Mouse (Mus musculus): ENCODE measurements around the gene Srpr.

The Srpr gene

DNA sequence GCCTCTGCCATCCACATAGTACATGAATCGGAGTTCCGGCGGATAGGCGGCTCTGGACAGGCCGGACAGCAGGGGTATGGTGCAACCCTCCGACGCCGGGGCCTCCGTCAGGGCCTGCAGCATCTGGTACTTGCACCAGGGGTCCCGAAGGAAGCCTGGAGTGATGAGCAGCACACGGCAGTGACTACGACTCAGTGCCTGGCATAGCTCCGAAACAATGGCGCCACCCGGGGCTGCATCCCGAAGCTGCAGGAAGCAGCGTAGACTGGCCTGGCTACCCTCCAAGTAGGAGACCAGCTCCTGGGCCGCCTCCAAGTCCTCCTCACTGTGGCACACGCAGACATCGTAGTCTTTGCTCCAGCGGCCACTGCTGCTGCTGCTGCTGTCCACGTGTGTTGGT is 11.3 kb upstream of the Srpr start:
- DNase-seq (ENCODE audit: low spot score): no peak

DNA sequence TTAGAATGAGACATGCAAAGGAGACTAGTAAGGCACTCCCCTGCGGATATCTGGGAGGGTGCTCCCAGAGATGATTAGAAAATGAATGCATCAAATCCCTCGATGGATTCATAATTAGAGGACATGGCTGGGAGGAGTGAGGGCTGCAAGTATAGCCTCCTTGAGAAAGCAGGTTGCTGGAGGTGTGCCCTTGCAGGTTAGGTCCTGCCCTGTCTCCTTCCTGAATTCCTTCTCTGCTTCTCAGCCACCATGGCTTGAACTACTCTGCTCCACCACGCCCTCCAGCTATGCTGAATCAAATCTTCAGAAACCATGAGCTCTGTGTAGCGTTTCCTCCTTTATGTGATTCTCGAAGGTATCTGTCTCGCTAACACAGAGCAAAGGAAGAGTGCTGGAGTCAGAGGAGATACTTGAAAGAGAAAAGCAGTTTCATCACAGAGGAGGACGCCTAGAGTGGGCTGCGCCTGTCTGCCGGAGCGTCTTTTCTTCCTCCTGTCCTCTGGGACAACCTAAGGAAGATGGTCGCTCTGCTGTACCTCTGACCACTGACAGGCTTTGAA is 6.9 kb upstream of the Srpr start:
- DNase-seq (ENCODE audit: low spot score): no peak

DNA sequence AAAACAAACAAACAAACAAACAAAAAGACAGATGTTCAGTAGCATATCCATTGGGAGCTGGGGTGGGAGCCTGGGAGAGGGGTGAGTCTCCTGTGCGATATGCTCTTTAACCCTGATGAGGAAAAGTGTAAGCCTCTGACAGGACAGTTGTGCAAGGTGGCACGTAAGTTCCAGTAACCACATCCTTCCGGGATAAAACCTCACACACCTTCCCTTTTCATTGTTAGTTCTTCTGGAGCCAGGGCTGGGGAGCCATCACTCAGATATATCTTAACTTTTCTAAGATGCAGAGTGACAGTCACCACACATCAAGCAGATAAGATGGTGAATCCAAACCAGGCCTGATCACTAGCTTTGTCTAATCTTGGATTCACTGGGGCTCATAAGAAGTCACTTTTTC is 5.9 kb upstream of the Srpr start:
- DNase-seq (ENCODE audit: low spot score): no peak

DNA sequence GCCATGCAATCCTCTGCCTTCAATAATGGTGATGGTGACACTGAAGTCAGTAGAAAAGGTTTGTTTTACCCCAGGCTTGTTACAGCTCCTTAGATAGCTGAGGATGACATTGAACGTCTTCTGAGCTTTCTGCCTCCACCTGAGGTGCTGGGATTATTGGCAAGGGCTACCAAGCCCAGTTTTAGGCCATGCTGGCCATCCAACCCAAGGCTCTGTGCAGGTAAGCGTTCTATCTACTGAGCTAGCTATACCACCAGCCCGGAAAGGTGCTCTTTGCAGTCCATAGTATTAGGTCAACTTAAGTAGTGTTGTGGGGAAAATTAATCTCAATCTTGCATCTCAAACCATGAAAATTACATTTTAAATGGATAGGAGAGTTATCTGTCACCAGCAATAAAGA is 2.4 kb upstream of the Srpr start:
- DNase-seq (ENCODE audit: low spot score): no peak

DNA sequence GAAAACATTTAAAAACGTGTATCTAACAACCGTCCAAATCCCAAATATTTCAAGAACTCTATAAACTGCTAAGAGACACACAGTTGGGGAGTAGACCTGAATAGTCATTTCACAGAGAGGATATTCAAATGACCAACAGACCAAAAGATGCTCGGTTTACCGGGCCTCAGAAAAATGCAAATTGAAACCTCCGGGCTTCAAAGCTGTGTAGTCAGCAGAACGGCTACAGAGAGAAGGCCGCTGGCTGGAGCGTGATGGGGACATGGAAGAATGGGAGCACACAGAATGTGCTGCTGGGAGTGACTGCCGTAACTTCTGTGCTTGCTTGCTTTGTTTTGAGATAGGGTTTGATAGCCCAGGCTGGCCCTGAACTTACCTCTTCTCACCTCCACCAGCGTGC is 1.6 kb upstream of the Srpr start:
- DNase-seq (ENCODE audit: low spot score): no peak

DNA sequence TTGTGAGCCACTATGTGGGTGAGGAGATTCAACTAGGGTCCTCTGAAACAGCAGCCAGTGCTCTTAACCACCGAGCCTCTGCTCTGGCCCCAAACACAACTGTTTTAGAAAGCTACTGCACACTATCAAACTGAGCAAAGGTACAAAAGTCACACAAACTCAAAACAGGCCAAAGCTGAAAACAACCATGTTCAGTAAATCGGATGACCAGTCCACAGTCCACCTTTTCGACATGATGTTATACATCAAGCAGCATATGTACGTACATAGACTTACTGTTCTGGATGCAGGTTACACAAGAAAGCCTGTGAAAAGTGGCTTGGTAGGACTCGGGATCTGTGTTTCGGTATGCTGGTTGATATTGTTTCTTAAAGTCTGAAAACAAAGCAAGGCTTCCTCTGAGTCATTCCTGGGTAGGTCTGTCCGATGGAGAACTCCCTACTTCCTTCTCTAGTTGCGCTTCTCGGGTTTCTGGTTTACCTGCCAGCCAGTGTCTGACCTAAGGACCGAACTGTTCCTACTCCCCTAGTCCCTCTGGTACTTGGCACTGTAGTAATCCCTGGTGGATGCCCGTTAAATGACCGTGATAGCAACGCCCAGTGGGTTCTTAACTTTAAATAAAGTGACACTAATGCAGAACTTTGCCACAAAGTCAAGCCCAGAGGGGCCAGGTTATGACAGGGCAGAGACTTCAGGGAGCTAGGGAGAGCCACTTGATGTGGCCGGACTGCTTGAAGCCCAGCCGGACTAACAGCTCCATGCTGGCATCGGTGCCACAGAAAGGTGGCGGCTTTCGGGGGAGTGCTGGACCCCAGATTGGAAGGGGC is 817 bp upstream of the Srpr start:
- peak; percentile 19 for DNase-seq (ENCODE audit: low spot score)

DNA sequence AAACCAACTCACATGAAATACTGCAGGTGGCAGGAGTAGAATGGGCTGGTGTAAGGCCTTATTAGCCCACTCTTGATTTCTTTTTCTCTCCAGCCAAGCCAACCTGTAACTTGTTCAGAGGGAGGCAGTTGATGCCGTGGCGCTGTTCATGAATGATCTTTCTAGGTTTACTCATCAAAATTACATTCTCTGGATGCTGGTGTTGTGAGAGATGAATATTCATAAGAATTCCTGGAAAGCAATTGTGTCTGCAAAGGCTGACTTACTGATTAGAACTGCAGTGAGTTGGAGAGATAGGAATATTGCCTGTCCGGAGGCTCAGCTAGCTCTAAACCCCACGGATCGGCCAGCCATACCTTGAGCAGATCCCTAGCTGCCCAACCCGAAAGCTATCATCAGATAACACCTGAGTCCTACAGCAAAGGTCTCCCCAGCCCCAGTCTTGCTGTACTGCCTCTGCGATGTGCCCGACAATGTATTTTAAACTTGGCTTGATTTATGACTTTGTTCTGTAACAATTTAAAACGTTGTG is 620 bp downstream of the Srpr start:
- DNase-seq (ENCODE audit: low spot score): no peak

DNA sequence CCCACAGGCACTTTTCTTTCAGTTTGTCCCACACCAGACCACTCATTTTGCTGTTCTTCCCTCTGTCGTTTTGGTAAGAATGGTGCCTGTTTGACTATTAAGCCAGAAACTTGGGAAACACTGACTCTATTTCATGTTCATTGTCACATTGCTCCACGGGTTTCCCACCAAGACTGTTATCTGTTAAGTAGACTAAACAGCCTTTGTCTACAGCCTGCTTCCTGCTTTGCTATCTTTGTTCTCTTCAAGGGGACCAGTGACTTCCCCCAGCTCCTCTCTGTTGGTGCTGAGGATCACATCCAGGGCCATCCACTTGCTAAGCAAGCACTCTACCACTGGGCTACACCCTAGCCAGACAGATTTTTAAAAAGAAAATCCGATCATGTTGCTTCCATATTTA is 3.6 kb downstream of the Srpr start:
- DNase-seq (ENCODE audit: low spot score): no peak

DNA sequence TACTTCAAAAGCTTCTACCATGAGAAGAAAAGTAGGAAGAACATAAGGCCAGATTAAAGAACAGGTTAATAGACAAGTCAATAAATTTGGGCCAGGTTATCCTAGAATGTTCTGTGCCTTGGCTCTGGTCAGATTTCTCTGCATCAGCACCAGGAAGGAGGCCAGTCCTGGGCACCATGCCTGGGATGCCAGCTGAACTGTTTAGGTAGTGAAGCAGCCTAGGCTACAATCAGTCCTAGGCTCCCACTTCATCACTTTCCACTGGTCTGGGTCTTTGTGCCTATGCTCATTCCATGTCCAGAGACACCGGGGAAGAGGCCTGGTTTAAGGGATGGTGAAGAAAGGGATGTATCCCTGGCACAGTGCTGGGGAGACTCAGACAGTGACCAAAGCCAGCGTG is 4.4 kb downstream of the Srpr start:
- DNase-seq (ENCODE audit: low spot score): no peak

DNA sequence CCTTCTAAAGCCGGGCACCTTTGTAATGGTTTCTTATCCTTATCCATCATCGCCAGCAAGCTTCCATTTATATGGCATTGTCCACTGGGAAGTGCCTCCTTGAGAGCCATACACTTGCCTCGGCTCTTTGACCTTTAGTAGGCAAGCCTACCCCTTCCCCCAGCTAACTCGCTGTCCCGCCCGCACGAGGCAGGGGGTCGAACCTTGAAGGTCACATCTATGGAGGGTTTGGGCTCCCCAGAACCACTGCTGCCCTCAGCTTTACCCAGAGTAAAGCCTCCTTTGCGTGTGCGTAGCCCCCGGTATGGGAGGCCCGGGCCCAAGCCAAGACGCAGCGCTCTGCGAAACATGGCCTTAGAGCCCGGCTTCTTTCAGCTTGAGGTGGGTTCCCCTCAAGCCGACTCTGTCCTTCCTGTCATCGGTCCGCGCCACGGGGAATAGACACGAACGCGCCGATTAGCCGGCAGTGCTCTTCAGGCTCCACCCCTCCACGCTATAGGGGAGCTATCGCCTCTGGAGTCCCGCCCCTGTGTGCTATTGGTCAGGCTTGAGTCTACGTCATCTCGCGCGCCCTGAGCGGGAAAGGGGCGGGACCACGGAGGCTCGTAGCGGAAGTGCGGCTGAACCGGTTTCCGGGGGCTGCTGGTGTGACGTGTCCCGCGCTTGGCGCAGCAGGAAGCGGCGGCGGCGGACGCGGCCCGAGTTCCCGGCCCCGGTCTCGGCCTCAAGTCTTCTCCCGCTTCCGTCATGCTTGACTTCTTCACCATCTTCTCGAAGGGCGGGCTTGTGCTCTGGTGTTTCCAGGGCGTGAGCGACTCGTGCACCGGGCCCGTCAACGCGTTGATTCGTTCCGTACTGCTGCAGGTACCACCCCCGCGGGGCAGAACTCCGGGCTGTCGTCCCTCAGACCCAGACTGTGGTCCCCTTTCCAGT is 10.8 kb downstream of the Srpr start, which contains the start of gene Foxred1:
TSS of gene Foxred1 (minus strand) at position 514 of the 933 bp plus-strand sequence.
- peak; percentile 99 for DNase-seq (ENCODE audit: low spot score)

DNA sequence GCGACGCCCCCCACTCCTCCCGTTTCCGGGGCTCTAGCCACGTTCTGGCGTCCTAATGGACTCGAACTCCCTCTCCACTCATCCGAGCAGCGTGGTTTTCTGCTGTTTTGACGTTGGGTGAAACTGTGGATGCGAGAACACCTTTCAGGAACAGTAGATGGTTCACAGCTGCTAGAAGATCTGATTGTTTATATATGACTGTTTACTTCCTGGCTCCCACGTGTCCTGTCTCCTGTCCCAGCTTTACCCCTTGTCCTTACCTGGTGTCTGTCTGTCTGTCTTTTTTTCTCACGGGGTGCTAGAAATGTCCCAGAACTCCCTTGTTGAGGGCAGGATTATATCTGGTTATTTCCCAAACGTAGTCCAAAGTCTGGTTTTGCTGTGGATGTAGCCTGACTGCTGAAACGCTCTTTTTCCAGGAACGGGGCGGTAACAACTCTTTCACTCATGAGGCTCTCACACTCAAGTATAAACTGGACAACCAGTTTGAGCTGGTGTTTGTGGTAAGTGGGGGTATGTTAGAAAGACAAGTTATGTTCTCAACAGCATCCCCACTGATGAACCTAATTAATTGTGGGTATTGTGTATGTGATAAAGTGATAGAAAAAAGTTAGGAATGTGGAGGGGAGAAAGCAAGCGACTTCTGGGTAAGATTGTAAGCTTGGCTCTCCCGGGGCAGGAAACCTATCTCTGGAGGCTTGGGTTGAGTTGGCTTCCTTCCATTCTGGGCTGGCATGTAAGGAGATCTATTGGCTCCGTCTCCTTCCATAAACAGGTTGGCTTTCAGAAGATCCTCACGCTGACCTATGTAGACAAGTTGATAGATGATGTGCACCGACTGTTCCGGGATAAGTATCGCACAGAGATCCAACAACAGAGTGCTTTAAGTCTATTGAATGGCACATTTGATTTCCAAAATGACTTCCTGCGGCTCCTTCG is 11.9 kb downstream of the Srpr start:
- peak; percentile 56 for DNase-seq (ENCODE audit: low spot score)

DNA sequence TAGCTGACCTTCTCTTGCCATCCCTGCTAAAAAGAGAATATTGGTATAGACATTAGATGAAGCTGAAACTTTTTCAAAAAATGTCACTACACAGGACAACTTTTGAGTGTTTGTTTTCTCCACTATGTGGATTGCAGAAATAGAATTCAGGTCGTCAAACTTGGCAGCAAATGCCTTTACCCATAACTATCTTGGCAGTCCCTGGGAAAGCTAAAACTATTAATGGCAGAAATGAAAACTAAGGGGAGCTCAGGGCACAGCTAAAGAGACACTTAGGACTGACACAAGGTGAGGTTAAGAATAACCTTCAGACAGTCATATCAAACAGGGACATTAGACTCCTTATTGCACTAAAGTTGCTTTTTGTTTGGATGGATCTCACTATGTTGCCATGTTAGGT is 18.0 kb downstream of the Srpr start:
- DNase-seq (ENCODE audit: low spot score): no peak

DNA sequence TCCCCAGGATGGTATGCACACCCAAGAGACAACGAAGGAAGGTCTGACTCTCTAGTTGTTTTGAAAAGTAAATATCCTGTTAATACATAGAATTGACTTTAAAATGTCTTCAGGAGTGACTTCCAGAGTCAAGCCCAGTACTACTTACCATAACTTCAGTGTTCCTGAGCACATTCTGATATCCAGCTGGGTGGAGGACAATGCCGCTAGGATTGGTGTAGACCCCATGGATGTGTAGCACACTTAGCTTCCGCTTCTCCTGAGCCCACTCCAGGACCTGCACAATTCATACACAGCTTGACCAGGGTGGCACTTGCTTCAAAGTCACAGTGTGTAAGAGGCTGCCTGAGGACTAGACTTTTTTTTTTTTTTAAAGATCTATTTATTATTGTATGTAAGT is 23.5 kb downstream of the Srpr start:
- no peak for DNase-seq (ENCODE audit: low spot score)

DNA sequence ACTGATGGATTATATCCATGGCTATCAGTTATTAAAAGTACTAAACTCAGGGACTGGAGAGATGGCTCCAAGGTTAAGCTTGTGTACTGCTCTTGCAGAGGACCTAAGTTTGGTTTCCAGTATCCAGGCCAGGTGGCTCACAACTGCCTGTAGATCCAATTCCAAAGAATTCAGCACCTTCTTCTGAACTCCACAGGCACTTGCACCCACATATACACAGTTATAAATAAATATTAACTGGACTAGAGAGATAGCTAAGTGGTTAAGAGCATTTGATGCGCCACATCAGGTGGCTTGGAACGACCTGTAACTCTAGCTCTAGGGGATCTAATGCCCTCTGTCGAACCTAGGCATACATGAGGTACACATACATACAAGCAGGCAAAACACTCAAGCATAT is 28.7 kb downstream of the Srpr start:
- no peak for DNase-seq (ENCODE audit: low spot score)

DNA sequence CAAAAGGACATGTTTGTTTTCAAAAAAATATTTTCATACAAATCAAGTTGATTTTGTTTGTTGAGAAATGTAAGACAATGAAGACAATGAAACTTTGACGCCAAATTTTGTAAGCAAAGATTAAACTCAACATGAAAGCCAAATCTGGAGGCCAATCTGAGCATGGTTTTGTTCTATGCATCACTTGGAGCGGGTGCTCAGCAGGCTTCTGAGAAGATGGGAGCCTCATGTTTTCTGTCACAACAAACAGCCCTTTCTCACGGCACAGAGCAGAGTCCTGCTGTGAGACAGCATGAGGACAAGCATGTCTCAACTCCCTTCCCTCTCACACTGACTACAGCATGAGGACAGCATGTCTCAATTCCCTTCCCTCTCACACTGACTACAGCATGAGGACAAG is 36.0 kb downstream of the Srpr start:
- DNase-seq (ENCODE audit: low spot score): no peak

DNA sequence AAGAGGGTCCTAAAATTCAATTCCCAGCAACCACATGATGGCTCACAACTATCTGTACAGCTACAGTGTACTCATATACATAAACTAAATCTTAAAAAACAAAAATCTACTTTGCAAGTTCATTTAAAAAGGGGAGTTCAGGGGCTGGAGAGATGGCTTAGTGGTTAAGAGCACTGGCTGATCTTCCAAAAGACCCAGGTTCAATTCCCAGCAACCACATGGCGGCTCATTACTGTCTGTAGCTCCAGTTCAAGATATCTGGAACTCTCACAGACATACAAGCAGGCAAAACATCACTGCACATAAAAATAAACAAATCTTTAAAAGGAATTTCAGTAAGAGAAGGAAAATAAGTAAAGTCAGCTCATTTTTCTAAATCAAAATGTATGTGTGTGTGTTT is 38.4 kb downstream of the Srpr start:
- DNase-seq (ENCODE audit: low spot score): no peak

DNA sequence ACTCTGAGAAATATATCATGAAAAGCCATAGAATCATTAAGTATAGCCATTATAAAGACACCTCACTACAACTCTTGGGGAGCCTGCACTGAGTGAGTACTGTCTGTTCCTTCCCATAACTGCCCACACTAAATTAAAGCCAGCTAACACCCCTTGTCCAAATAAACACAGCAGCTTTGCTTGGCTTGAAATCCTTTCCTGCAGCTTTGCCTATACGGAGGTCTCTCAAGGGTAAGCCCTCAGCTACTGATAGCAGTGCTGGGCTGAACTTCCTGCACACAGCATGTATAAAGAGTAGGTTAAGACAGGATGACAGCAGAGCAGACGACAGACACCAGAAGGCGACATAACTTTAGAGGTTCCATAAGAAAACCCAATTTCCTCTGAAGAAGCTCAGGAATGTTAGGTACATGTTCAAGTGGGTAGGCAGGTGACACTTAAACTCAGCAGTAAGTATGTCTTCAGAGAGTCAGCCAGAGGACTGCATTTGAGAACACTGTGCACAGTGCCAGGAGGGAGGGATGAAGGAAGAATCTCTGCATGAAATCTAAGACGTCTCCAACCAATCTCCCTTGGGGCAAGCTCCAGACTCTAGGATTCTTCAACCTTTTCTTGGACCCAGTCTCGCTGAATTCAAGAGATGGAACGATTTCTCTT is 39.1 kb downstream of the Srpr start:
- no peak for DNase-seq (ENCODE audit: low spot score)

DNA sequence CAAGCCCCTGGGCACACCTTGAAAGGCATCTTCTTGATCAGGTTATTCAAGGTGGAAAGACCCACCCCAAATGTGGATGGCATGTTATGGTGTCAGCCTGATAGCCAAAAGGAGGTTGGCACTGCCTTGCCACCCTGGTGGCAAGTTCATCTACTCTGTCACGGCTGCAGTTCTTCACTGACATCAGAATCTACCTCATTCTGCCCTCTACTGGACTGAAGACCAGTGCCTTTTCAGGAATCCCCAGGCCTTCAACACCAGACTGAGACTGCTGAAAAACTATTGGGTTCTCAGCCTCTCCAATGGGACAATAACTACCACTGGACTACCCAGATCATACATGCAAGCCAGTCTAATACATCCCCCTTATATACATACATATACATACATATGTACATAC is 39.8 kb downstream of the Srpr start:
- no peak for DNase-seq (ENCODE audit: low spot score)

DNA sequence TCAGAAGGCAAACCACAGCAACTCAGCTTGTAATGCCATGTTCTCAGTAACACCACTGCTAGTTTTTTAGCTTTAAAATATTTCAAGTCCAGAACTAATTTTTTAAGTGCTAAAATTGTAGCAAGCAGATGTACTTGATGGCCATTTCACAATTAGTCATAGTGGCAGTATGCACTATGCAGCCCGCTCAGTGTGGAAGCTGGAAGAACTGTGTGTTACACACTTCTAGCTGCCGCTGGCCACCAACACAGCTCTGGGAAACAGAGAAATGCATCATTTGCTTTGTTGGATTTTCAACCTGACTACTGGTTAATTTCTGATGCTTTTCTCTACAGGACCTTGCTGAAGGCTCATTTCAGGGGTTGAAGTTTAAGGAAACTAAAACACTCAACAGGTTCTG is 47.4 kb downstream of the Srpr start:
- no peak for DNase-seq (ENCODE audit: low spot score)

DNA sequence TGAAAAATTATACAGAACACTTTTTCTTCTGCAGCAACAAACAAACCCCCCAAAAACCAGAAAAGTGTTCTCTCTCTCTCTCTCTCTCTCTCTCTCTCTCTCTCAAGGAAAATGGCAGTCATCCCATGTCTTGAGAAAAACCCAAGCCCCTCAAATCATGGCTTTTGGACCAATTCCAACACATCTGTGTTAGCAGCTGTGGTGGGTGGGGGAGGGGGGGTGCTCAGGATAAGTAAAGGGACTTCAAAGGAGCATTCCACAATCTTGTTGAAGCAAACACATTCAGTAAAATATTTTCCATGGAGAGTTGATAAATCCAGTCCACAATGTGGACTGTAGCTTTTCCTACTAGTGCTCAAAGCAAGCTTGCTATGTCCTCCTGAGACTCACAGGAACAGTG is 49.5 kb downstream of the Srpr start:
- DNase-seq (ENCODE audit: low spot score): no peak

DNA sequence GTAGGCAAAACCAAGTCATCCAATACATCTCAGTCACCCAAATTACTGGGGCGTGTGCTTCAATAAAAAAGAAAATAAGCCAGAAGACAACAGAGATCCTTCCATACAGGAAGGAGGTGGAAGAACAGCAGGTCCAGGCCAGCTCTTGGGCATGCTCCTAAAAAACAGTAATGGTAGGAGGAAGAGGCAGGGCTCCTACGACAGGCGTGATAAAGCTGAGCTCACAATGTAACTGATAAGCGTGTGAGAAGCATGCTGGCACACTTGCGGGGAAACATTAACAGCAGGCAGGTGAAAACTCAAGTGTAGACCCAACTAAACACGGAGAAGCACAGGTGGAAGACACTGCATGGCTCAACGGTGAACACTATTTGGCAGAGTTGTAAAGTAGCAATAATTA is 57.4 kb downstream of the Srpr start:
- no peak for DNase-seq (ENCODE audit: low spot score)
